Mouse (Mus musculus) ovary, postnatal 36 days (tissue): ENCODE results near the gene Fndc5.

Experiments
- DNase-seq: peaks from one replicate; pipeline ENCODE4 v3.0.0; 2022; ENCODE audit warnings: low spot score, mixed read lengths

Fndc5 gene

DNA sequence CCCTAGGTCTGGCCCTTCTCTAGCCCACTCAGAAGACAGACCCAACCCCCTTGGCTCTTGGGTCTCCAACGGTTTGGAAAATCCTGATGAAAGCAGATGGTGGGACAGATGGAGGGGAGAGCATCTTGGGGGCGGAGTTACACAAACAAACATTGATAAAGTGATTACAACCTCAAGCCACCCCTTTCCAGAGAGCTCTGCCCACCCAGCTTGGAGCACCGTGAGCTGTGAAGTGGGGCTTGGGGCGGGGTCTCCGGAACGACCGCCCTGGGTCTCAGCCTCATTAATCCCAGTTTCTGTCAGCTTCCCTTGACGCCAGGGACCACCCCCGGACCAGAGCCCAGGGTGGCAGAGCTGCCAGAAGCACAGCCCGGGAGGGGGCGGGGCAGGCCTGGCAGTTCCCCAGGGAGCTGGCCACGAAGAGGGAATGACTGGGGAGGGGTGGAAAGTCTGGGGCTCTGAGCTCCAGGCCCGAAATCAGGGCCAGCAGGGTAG is 12.1 kb upstream of the Fndc5 start:
- no peak for DNase-seq

- DNase-seq: peak; percentile 41
Observed at GRCm38 (mm10) chr4:129125736-129126451, 10.9 kb upstream of the Fndc5 start.

DNA sequence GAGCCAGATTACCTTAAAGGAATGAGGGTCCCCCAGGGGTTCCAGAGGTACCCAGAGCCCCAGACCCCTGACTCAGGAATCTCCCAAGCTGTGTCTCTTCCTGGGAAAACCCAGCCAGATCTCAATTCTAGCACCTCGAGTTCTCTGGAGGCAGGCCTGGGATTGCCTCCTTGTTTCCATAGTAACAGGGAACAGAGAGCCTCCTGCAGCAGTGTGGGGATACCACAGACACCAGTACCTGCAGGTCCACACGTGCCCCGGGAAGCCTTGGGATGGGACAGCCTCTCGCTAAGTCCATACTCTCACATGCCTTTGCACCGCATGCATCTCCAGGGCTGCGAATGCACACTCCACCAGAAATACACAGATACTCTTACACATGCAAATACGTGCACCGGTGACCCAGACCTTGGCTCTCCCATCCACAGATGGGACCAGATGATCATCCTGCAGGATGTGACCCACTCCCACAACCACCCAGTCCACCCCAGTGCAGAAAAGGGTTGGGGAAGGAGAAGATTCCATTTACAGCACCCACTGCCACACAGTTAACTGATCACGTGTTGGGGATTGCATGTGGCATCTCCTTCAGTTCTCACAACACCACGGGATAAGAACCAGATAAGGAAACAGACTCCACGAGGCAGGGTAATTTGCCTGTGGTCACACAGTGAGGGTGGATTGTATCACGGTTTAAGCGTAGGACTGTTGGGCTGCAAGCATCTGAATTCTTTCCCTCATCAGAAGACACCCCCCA is 8.0 kb upstream of the Fndc5 start:
- no peak for DNase-seq

DNA sequence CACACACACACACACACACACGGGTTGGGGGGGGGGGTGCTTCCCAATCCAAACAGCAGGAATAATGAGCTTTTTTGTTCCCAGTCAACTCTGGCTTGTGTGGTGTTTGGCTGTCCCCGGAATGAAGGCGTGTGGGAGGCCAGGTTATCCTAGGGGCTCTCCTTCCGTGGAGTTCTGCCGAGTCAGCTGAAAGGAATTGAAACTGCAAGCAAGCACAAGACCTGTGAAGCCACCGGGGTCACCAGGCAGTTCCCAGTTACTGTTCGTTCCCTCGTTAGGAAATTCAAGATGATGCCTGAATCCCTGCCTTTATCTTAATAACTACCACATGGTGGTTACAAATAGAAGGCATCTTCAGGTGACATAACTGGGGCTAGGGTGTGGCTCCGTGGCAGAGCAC is 7.4 kb upstream of the Fndc5 start:
- DNase-seq: no peak

GRCm38 (mm10) chr4:129130149-129130548 is 6.7 kb upstream of the Fndc5 start:
- DNase-seq: peak; percentile 33

DNA sequence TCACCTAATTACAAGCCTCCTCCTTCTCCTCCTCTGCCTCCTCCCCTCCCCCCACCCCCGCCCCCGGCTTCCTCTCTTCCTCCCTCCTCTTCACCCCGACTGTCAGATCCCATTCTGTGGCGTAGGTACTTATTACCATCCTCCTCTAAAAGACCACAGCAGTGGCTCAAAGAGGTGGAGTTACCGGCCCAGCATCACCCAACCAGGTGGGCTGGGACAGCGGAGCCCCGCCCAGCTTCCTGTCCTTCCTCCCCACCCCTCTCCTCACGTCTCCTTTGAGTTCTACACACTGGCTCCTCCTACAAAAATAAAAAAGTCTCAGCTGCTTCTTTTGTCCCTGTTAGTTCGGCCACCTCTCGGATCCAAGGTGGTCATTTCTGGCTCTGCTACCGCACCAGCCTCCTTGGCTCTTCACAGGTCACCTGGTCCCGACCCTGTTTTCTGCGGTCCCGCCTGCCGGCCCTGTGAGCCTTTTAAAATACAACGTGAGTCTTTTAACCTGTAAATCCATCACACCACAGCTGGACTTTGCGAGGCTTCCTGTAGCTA is 6.0 kb upstream of the Fndc5 start:
- DNase-seq: no peak

DNA sequence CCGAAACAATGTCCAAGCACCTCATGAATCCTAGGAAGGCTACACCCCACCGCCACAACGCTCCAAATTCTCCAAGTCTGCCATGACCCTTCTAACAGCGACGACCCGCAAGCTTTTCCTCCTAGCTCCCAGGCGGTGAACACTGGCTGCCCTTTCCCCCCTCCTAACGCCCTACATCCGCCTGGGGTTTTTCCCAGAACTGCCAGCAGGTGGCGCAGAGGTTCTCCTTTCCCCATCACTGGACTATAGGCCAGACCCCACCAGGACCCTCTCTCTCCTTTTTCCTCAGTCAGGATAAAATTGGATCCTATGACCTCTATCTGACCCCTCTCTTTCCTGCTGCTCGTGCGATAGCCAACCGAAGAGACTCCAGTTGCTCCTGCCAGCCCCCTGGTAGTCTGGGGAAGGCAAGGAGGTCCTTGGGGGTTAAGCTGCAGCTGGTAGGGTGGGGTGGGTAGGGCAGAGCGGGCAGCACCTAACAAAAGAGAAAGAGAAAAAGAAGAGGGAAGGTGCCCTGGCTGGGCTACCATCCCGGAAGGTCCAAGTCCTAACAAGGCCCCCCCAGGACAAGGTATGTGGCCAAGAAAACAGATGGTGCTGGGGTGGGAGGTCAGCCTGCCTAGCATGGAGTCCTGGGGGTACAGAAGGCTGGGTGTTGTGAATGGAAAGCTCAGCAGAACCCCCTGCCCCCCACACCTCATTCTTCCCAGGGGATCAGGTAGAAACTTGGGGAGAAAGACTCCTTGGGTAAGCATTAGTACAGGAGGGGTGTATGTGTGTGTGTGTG is 1.8 kb upstream of the Fndc5 start:
- peak; percentile 77 for DNase-seq

GRCm38 (mm10) chr4:129135637-129136036 is 1.2 kb upstream of the Fndc5 start:
- DNase-seq: no peak

GRCm38 (mm10) chr4:129136189-129136578 is 615 bp upstream of the Fndc5 start:
- DNase-seq: no peak

DNA sequence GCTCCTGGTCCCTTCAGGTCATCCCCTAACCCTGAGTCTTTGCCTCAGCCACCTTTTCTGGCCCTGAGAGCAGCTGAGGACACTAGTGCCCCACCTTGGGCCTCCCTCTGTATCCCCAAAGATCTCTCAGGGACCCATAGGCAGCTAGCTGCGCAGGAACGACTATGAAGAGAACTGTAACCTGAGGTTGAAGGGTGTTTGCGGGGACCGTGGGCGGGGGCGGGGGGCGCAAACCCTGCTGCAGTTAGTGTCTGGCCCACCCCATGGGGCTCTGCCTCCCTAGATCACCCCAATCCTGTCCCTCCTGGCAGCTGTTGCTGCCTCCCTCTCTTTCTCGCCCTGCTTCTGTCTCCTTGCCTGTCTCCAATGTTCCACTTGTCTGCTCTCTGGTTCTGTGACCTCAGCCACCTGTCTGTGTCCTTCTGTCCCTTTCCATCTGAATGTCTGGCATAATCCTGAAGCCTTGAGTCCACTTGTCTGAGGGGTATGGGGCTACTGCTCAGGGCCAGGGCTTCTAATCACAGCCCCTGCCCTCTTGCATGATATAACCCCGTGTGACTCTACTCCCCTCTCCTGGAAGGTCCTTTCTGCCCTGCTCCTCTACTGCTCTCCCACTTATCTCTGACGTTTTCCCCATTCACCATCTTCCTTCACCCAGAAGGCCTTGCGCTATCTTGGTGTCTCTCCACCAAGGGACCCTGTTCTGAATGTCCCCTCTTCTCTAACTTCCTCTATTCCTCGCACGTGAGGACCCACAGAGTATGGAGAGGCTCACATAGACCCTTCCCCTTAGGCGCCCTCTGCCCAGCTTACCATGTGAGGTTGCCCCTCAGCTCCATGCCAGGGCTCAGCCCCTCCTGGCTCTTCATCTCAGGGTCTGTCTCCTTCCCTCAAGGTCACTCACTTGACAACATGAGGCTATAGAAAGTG is 858 bp downstream of the Fndc5 start:
- DNase-seq: no peak

- DNase-seq: peak; percentile 56
Observed at GRCm38 (mm10) chr4:129139642-129140041, 2.8 kb downstream of the Fndc5 start.

GRCm38 (mm10) chr4:129140808-129141207 is 4.0 kb downstream of the Fndc5 start:
- DNase-seq: no peak

- DNase-seq: no peak
Observed at GRCm38 (mm10) chr4:129141560-129142438, 5.0 kb downstream of the Fndc5 start.

DNA sequence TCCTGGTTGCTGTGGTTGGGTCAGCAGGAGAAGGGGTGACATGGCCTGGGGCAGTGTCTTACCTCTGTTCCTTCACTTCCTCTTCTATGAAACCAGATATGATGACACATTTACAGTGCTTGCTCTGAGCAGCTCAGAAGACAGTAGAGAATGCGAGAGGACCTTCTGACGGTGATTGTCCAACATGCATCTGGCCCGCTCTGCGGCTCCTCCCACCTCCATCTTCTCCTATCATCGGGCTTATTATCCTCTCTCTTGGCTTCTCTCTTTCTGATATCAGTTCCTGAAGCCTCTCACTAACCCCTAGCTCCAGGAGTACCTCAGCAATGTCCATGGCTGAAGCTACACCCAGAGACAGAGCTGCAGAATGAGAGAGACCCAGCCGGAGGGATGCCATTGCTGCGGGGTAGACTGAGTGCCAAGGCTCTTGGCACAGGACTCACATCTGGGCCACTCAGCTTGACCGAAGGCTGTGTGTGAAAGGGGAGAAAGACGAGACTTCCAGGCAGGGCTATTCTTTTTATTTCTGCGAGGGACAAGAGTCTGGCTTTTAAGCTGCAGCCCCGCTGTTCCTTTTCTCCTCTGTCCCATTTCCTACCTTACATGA is 5.7 kb downstream of the Fndc5 start:
- DNase-seq: no peak

DNA sequence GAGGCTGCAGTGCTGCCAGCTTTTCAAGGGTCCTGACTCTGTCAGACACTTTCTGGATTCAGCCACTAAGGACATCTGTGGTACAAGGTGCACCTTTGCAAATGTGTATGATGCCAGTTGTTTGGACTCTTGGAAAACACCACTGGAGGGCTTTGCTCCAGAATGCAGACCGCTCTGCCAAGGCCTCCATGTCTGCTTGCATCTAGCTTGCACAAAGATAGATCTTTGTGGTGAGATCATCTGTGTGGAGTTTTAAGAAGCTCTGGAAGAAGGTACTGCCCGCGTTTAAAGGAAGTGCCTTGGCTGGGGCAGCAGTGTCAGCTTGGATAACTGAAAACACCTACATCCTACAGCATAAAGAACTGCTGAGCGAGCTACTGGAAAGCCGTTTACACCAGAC is 6.7 kb downstream of the Fndc5 start:
- DNase-seq: no peak

DNA sequence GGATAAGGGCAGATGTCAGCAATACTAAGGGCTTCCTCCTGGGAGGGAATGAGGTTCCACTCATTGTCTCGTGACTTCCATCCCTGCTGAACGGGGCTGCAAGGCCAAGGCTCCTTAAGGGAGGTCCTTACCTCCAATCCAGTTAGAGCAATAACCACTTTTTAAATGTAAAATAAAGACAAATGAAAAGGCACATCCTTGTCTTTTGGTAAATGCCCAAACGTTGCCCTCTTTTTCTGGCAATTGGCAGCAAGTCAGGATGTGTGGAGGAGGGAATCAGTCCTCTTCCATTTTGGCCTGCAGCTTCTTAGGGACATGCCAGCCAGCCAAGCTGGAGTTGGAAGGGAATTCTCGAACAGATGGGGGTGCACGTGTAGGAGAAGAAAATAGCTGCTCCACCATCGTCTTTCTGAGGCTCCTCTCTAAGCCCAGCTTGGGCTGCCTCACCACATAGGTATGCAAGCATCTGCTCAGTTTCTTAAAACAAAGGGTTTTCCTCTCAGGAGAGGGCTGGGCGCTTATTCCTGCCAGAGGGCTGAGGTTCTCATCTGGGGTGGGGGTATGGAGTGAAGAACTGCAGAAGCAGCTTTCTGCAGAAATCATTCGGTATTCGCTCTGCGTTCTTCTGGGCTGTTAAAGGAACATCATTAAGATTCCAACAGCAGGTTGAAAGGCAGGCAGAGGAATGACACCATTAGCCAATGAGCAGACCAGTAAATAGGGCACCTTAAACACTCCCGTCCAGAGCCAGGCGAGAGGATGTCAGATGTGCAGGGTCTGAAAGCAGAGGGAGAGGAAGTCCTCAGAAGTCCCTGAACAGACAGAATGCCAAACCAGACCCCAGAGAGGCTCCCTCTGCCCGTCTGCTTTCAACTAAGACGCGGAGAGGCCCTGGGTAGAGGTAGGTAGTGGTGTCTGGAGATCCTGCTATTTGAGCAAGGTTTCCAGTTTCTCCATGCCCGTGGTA is 7.9 kb downstream of the Fndc5 start:
- DNase-seq: no peak

- no peak for DNase-seq
Observed at GRCm38 (mm10) chr4:129145411-129145810, 8.6 kb downstream of the Fndc5 start.

DNA sequence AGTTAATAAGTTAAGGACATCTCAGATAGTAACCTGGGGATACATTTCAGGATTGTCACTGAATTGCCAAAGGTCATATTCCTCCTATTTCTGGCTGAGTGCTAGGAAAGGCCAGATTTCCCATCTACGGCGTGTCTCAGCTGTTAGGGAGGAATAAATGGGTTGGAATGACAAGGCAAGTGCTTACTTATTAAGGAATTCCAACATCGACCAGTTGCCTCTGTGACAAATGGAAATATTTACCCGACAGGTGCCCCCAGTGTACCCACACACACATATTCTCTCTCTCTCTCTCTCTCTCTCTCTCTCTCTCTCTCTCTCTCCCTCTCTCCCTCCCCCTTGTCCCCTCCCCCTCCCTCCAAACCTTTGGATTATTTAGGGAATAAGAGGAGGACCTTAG is 9.1 kb downstream of the Fndc5 start:
- DNase-seq: no peak

DNA sequence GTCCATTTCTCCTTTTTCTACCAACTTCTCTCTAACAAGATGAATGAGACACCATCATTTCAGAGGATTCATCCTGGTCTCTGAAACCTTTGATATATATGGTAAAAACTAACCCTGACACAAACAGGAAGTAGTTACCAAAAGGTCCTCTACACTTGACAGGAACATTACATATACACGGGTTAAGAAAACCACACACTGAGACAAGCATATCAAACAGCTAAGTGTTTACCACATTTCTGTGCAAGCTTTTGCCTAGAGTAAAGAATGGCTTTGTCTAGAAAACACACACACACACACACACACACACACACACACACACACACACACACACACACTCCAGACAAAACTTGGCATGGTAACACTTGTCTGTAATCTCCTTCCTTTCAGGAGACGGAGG is 9.6 kb downstream of the Fndc5 start:
- no peak for DNase-seq
